Mouse (Mus musculus): Measurements from ENCODE around the gene Ddx6. TPM values are rescaled to one million over a fixed set of nuclear protein-coding genes. Genes with fewer than 3 reads are reported as not detected.
"Not testable (repeated sequence)": the region's sequence is repeated elsewhere in the genome, so short reads cannot be mapped to it uniquely, and the experiment has no call there.

Gene Ddx6
- polyA plus RNA-seq (2016; fragmentation: Nextera tagmentation; extraction: Ambion mirVana), result 9.3 and 10.0 TPM in 2 replicates

GRCm38 (mm10) chr9:44604779-44605615 lies at the start of gene Ddx6:
Gene Ddx6, plus strand, starts transcription at chr9:44604892.
- Histone ChIP-seq H3K4me3 (peak within 1 kb of the TSS; percentile 94), H3K4me1 (peaks cover 47% of the 10 kb centered on the region), H3K27me3 (replicated peaks) (no peaks in the 10 kb centered on the region), H3K9ac (peak within 1 kb of the TSS; percentile 100), H3K27ac (peak within 1 kb of the TSS; percentile 96), H3K9me3 (replicated peaks) (no peaks in the 10 kb centered on the region), H3K4me2 (peak within 1 kb of the TSS; percentile 82), H3K36me3 (peaks cover 30% of the 10 kb centered on the region)
- peak; percentile 76 for ATAC-seq
- under 1% methylated on average over 64 of the region's 80 CpGs for WGBS (ENCODE audit: insufficient replicate concordance)

- Histone ChIP-seq H3K4me2 (peak within 1 kb of the TSS; percentile 43), H3K36me3 (no peaks in the 10 kb centered on the region), H3K27me3 (replicated peaks) (no peaks in the 10 kb centered on the region), H3K9me3 (replicated peaks) (no peaks in the 10 kb centered on the region), H3K4me3 (no peak within 1 kb of the TSS), H3K27ac (peak within 1 kb of the TSS; percentile 72), H3K9ac (peak within 1 kb of the TSS; percentile 15; the same call in 1 of the 2 replicates), H3K4me1 (peaks cover 49% of the 10 kb centered on the region)
- 37% methylated on average over 4 of the region's 4 CpGs for WGBS (ENCODE audit: insufficient replicate concordance)
- ATAC-seq, result peak; percentile 63
These were observed 43.1 kb upstream of the Ddx6 start, which contains the start of gene Cxcr5 for GRCm38 (mm10) chr9:44561597-44561996. Gene Cxcr5, minus strand, starts transcription at chr9:44561877.

DNA sequence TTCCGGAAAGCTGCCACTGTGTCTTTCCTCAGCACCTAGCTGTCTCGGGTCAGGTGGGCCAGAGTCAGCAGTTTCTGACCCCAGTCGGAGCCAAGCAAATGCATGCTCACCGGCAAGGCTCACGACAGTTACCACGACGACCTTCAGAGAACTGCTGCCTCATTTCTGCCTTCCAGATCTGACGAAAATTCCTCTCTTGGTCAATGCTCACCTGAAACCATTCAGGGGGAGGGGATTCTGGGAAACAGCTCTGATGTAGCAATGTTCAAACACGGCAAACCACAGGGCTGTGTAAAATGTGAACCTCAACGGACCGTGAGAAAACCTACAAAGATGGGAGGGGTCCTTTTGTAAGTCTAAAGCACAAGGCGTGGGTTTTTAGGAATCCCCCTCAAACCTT lies 41.8 kb upstream of the Ddx6 start:
- no peak for ATAC-seq
- no peaks in the 10 kb centered on the region for H3K36me3 ChIP-seq
- H3K9me3 ChIP-seq (replicated peaks), result no peaks in the 10 kb centered on the region
- no peak overlapping the region for H3K4me2 ChIP-seq
- no peak overlapping the region for H3K27ac ChIP-seq
- H3K4me3 ChIP-seq, result no peak overlapping the region
- peaks cover 58% of the 10 kb centered on the region for H3K4me1 ChIP-seq
- 62% methylated on average over 12 of the region's 12 CpGs for WGBS (ENCODE audit: insufficient replicate concordance)
- H3K9ac ChIP-seq, result 0 out of 2 replicates have a peak overlapping the region, but pooled peaks have one; percentile 15
- no peaks in the 10 kb centered on the region for H3K27me3 ChIP-seq (replicated peaks)

DNA sequence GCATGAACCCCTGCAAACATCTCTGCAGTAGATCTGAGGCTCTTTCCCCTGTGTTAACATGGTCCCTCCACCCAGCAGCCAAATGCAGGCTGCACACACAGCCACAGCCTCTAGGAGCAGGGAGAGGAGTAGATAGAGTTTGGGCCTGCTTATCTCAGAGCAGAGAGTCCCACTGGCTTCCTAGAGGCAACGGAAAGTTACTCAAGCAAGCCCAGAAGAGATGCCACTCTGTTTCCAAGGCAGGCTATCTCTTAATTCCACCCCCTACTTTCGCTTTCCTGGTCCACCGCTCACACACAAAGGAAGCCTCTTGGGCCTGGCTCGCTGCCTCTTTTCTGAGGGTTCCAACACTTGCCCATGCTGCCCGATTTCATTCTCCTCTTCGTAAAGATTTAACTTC lies 39.3 kb upstream of the Ddx6 start:
- peak; percentile 94 for ATAC-seq
- peak overlapping the region; percentile 81 for H3K27ac ChIP-seq
- H3K4me3 ChIP-seq, result peak overlapping the region; percentile 29
- no peaks in the 10 kb centered on the region for H3K9me3 ChIP-seq (replicated peaks)
- no peaks in the 10 kb centered on the region for H3K27me3 ChIP-seq (replicated peaks)
- H3K4me2 ChIP-seq, result peak overlapping the region; percentile 57
- H3K9ac ChIP-seq, result peak overlapping the region; percentile 47
- peaks cover 65% of the 10 kb centered on the region for H3K4me1 ChIP-seq
- 23% methylated on average over 6 of the region's 6 CpGs for WGBS (ENCODE audit: insufficient replicate concordance)
- no peaks in the 10 kb centered on the region for H3K36me3 ChIP-seq

GRCm38 (mm10) chr9:44567338-44568082 lies 37.2 kb upstream of the Ddx6 start:
- ATAC-seq, result no peak
- Histone ChIP-seq H3K36me3 (no peaks in the 10 kb centered on the region), H3K4me3 (no peak overlapping the region), H3K9ac (no peak overlapping the region), H3K9me3 (replicated peaks) (no peaks in the 10 kb centered on the region), H3K27me3 (replicated peaks) (no peaks in the 10 kb centered on the region), H3K27ac (peak overlapping the region; percentile 62), H3K4me2 (peak overlapping the region; percentile 15), H3K4me1 (peaks cover 57% of the 10 kb centered on the region)
- 51% methylated on average over 9 of the region's 9 CpGs for WGBS (ENCODE audit: insufficient replicate concordance)

- ATAC-seq, result no peak
- Histone ChIP-seq H3K4me2 (peak overlapping the region; percentile 15), H3K27ac (peak overlapping the region; percentile 62), H3K4me3 (no peak overlapping the region), H3K9me3 (replicated peaks) (no peaks in the 10 kb centered on the region), H3K4me1 (peaks cover 54% of the 10 kb centered on the region), H3K9ac (no peak overlapping the region), H3K36me3 (no peaks in the 10 kb centered on the region), H3K27me3 (replicated peaks) (no peaks in the 10 kb centered on the region)
- WGBS (ENCODE audit: insufficient replicate concordance), result 30% methylated on average over 7 of the region's 7 CpGs
These were observed 36.6 kb upstream of the Ddx6 start for GRCm38 (mm10) chr9:44568083-44568455.

DNA sequence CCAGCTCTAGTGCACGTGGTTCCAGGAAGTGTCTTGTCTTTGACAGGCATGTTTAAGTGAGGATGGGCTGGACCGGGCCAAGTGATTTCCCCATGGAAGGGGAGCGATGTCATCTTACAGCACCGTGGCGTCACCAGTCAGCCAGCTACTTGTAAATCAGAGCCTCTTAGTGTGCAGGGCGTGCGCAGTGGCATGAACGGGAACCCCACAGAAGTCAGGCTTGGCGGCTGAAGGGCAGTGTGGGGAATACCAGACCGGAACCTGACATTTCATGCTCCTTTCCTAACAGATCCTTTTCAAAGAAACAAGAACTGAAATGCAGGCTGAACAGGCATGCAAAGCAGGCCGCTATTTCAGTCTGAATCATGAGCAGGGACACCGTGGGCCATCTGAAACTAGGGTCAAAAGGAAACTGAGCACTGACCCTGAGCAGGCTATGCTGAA lies 33.7 kb upstream of the Ddx6 start:
- H3K9me3 ChIP-seq (replicated peaks), result no peaks in the 10 kb centered on the region
- no peak for ATAC-seq
- no peaks in the 10 kb centered on the region for H3K27me3 ChIP-seq (replicated peaks)
- WGBS (ENCODE audit: insufficient replicate concordance), result 83% methylated on average over 12 of the region's 12 CpGs
- H3K4me1 ChIP-seq, result peaks cover 29% of the 10 kb centered on the region
- H3K27ac ChIP-seq, result no peak overlapping the region
- no peaks in the 10 kb centered on the region for H3K36me3 ChIP-seq
- H3K4me3 ChIP-seq, result no peak overlapping the region
- H3K9ac ChIP-seq, result no peak overlapping the region
- H3K4me2 ChIP-seq, result no peak overlapping the region

DNA sequence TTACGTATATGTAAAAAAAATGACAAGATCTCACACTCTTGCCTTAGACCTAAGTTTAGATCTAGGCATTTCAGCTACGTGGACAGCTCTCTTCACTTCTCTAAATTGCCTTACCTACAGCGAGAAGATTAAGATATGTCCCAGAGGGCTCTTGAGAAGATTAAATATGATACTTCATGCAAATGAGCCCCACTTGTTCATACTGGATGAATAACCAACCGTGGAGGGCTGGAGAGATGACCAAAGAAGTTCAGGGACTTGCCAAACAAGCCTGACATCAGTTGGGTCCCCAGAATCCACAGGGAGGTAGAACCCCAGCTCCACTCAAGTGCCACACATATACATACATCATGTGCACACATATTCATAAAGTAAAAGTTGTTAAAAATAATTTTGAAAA lies 31.4 kb upstream of the Ddx6 start:
- WGBS (ENCODE audit: insufficient replicate concordance), result 68% methylated on average over 4 of the region's 4 CpGs
- no peak overlapping the region for H3K4me3 ChIP-seq
- no peak overlapping the region for H3K4me2 ChIP-seq
- H3K9ac ChIP-seq, result no peak overlapping the region
- H3K4me1 ChIP-seq, result peaks cover 10% of the 10 kb centered on the region
- H3K9me3 ChIP-seq (replicated peaks), result no peaks in the 10 kb centered on the region
- no peak for ATAC-seq
- H3K36me3 ChIP-seq, result no peaks in the 10 kb centered on the region
- H3K27ac ChIP-seq, result no peak overlapping the region
- no peaks in the 10 kb centered on the region for H3K27me3 ChIP-seq (replicated peaks)

GRCm38 (mm10) chr9:44575095-44575494 lies 29.6 kb upstream of the Ddx6 start:
- 83% methylated on average over 2 of the region's 2 CpGs for WGBS (ENCODE audit: insufficient replicate concordance)
- Histone ChIP-seq H3K36me3 (no peaks in the 10 kb centered on the region), H3K4me1 (peaks cover 22% of the 10 kb centered on the region), H3K4me3 (no peak overlapping the region), H3K27me3 (replicated peaks) (no peaks in the 10 kb centered on the region), H3K9ac (no peak overlapping the region), H3K9me3 (replicated peaks) (no peaks in the 10 kb centered on the region), H3K4me2 (no peak overlapping the region), H3K27ac (no peak overlapping the region)
- ATAC-seq, result no peak

DNA sequence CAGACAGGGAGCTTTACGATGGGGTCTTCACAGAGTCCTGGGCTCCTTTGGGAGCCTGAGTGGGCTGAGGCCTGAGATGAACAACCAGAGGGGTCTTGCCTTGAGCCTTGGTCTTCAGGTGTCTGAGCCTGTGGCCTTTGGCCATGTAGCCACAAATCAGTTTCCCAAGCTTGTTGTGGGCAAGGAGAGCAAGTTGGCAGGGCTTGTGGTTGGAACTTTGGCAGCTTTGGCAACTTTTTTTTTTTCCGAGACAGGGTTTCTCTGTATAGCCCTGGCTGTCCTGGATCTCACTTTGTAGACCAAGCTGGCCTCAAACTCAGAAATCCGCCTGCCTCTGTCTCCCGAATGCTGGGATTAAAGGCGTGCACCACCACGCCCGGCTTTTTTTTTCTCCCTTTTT lies 28.6 kb upstream of the Ddx6 start:
- H3K4me3 ChIP-seq; ATAC-seq; H3K9ac ChIP-seq; H3K4me2 ChIP-seq; H3K27ac ChIP-seq; H3K36me3 ChIP-seq; H3K27me3 ChIP-seq (replicated peaks); H3K9me3 ChIP-seq (replicated peaks): not testable (repeated sequence)
- peaks cover 31% of the 10 kb centered on the region for H3K4me1 ChIP-seq
- 81% methylated on average over 7 of the region's 7 CpGs for WGBS (ENCODE audit: insufficient replicate concordance)

GRCm38 (mm10) chr9:44579392-44579791 lies 25.3 kb upstream of the Ddx6 start:
- H3K9me3 ChIP-seq (replicated peaks), result peaks cover 9% of the 10 kb centered on the region; the same call in 1 of the 2 replicates
- 0 out of 2 replicates have a peak, but pooled peaks cover 3% of the 10 kb centered on the region for H3K36me3 ChIP-seq
- peak overlapping the region; percentile 61 for H3K9ac ChIP-seq
- peak overlapping the region; percentile 31 for H3K4me3 ChIP-seq
- 6% methylated on average over 6 of the region's 6 CpGs for WGBS (ENCODE audit: insufficient replicate concordance)
- peak overlapping the region; percentile 92 for H3K27ac ChIP-seq
- peaks cover 40% of the 10 kb centered on the region for H3K4me1 ChIP-seq
- ATAC-seq, result peak; percentile 63
- no peaks in the 10 kb centered on the region for H3K27me3 ChIP-seq (replicated peaks)
- peak overlapping the region; percentile 69 for H3K4me2 ChIP-seq

DNA sequence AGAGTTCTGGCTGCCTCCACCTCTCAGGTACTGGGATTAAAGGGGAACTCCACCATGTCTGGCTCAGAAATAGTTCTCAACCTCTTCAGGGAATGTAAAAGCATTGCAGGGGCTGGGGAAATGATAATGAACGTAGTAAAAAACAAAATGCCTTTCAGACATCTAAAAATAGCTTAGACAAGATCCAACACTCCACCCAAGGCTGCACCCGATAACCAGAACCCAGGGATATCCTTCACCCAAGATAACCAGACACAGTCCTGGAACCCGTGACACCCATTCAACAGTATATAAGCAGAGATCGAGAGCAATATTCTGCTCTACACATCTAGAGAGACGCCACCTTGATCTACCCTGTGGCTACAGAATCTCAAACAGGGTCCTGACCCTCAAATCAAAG lies 24.6 kb upstream of the Ddx6 start:
- Histone ChIP-seq H3K4me2 (peak overlapping the region; percentile 69), H3K27me3 (replicated peaks) (no peaks in the 10 kb centered on the region), H3K9ac (peak overlapping the region; percentile 61; the same call in 1 of the 2 replicates), H3K9me3 (replicated peaks) (peaks cover 9% of the 10 kb centered on the region; the same call in 1 of the 2 replicates), H3K36me3 (0 out of 2 replicates have a peak, but pooled peaks cover 3% of the 10 kb centered on the region), H3K4me3 (peak overlapping the region; percentile 31), H3K4me1 (peaks cover 42% of the 10 kb centered on the region), H3K27ac (peak overlapping the region; percentile 92)
- ATAC-seq, result peak; percentile 97
- 15% methylated on average over 5 of the region's 5 CpGs for WGBS (ENCODE audit: insufficient replicate concordance)

Data from liver, embryonic 12.5 days (tissue).